Mouse (Mus musculus) lung, postnatal 36 days (tissue): ENCODE data around the gene F2r.

Source experiments
- DNase-seq: peaks from one replicate; pipeline ENCODE4 v3.0.0; 2022; ENCODE audit warnings: mixed read lengths

Gene F2r

GRCm38 (mm10) chr13:95587628-95588027 lies 30.7 kb downstream of the F2r start:
- DNase-seq = no peak

GRCm38 (mm10) chr13:95584898-95585297 lies 33.4 kb downstream of the F2r start:
- no peak for DNase-seq

- no peak for DNase-seq
These were observed 34.8 kb downstream of the F2r start for GRCm38 (mm10) chr13:95583237-95584189.

GRCm38 (mm10) chr13:95581850-95582249 lies 36.4 kb downstream of the F2r start:
- DNase-seq = no peak

- no peak for DNase-seq
These were observed 40.1 kb downstream of the F2r start for GRCm38 (mm10) chr13:95578016-95578697.

GRCm38 (mm10) chr13:95570877-95571276 lies 47.4 kb downstream of the F2r start:
- no peak for DNase-seq

- no peak for DNase-seq
These were observed 49.0 kb downstream of the F2r start for GRCm38 (mm10) chr13:95569326-95569725.

- DNase-seq = no peak
These were observed 50.0 kb downstream of the F2r start for GRCm38 (mm10) chr13:95568336-95568735.

- no peak for DNase-seq
These were observed 51.3 kb downstream of the F2r start for GRCm38 (mm10) chr13:95566841-95567551.

- peak; percentile 90 for DNase-seq
These were observed 54.6 kb downstream of the F2r start for GRCm38 (mm10) chr13:95563693-95564092.

- DNase-seq = peak; percentile 34
These were observed 55.1 kb downstream of the F2r start for GRCm38 (mm10) chr13:95563066-95563610.

- DNase-seq = no peak
These were observed 61.0 kb downstream of the F2r start for GRCm38 (mm10) chr13:95557326-95557725.

GRCm38 (mm10) chr13:95553885-95554492 lies 64.3 kb downstream of the F2r start:
- peak; percentile 68 for DNase-seq
